Mouse (Mus musculus): ENCODE results near the gene Greb1. TPM values are rescaled to one million over a fixed set of nuclear protein-coding genes. Genes with fewer than 3 reads are reported as not detected.
A peak's percentile ranks its signal among the peaks of the same experiment; 100 is the strongest.

The Greb1 gene
- polyA plus RNA-seq, 1 experiment = 0.59 TPM

DNA sequence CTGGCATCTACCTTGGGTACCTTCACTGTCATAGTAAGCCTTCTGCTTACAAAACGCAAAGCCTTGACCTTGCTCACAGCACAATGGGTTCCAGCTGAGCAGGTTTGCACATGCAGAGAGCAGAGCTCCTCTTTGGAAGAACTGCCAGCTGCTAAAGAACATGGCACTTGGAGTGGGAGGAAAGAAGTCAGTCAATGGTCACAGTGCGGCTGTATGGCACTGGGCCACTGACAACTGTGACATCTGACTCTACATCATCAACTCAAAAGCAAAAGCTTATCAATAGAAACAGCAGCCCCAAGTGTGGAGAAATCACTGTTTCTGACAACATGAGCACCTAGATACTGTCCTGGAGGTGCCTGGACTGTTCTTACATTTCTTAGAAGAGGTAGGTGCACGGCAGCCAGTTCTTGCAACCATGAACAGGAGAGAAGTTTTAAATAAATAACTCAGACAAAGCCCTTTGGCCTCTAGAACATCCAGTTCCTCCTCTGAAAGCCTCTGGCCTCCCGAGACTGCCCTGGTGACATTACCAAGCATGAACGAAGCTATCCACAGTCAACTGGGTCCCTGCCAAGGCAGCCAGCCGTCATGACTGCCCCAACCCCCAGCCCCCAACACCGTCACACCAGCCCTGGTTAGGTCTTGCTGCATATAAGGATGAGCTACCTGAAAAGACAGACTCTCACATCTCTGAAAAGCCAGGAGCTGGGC is 170.4 kb downstream of the Greb1 start:
- Histone ChIP-seq H3K4me1 (ENCODE audit: control insufficient read depth, insufficient read depth, low read length) (peaks cover 25% of the 10 kb centered on the region; the same call in 1 of the 2 replicates), H3K27me3 (replicated peaks; ENCODE audit: control insufficient read depth, insufficient read depth, low read length) (no peaks in the 10 kb centered on the region), H3K27ac (ENCODE audit: insufficient read depth, low read depth, low read length) (peak overlapping the region; percentile 91), H3K4me3 (ENCODE audit: insufficient read depth, low read depth, low read length) (no peak overlapping the region), H3K36me3 (ENCODE audit: control insufficient read depth, insufficient read depth, low read length) (no peaks in the 10 kb centered on the region)
- 30% methylated on average over 7 of the region's 7 CpGs for WGBS
- DNase-seq = peak; percentile 95
- no peak for TF ChIP-seq CTCF (conservative IDR thresholded peaks at IDR 0.05; ENCODE audit: insufficient read depth, insufficient read length, low read depth, low read length)
- no peak for TF ChIP-seq POLR2A (IDR thresholded peaks at IDR 0.05; ENCODE audit: low read depth, low read length)

Other genes with a start within 250 kb of the Greb1 start
- 33.5 and 34.2 TPM in 2 replicates for gene Lpin1, start 189.9 kb downstream of the Greb1 start, polyA plus RNA-seq (2012; rRNA removed)
- gene Ntsr2, start 147.5 kb downstream of the Greb1 start, polyA plus RNA-seq (2012; rRNA removed) = 0.27 and 0.30 TPM in 2 replicates
- 14.7 and 15.5 TPM in 2 replicates for gene E2f6, start 10.1 kb upstream of the Greb1 start, polyA plus RNA-seq (2012; rRNA removed)
- 4.4 and 5.9 TPM in 2 replicates for gene Rock2, start 94.0 kb upstream of the Greb1 start, polyA plus RNA-seq (2012; rRNA removed)
- gene Pqlc3, start 199.5 kb upstream of the Greb1 start, polyA plus RNA-seq (2012; rRNA removed) = 9.0 and 11.8 TPM in 2 replicates
- 0.02 TPM in 1 of 2 replicates, not detected in the other for gene 2410004P03Rik, start 210.8 kb upstream of the Greb1 start, polyA plus RNA-seq (2012; rRNA removed)

Measured in kidney, adult 2 months (tissue).